Mouse (Mus musculus): ENCODE measurements around the gene Hpcal1.

Gene Hpcal1

DNA sequence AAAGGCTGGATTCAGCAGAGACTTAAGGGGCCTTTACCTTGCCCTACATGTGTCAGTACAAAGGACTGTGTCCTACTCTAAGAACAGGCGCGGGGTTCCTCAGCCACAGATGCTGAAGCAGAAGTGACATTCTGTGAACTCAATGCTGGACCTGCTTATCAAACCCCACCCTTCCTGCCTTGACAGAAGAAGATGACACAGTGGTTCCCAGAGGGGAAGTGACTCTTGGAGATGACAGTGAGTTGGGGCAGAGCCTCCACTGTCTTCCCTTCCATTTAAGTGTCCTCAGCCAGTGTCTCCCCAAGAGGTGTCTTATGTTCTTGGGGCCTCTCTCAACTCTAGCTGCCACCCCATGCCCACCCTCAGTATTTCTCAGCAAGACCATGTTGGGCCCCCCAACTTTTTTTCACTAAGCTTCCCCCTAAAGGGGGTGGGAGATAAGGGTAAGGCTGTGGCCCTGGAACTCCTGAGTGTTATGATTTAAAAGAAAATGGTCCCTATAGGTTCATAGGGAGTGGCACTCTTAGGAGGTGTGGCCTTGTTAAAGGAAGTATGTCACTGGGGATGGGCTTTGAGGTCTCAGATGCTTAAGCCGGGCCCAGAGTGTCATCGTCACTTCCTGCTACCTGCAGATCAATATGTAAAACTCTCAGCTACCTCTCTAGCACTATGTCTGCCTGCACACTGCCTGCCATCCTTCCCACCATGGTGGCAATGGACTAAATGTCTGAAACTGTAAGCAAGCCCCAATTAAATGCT, 25.2 kb downstream of the Hpcal1 start:
- DNase-seq (ENCODE audit: low spot score), result no peak

DNA sequence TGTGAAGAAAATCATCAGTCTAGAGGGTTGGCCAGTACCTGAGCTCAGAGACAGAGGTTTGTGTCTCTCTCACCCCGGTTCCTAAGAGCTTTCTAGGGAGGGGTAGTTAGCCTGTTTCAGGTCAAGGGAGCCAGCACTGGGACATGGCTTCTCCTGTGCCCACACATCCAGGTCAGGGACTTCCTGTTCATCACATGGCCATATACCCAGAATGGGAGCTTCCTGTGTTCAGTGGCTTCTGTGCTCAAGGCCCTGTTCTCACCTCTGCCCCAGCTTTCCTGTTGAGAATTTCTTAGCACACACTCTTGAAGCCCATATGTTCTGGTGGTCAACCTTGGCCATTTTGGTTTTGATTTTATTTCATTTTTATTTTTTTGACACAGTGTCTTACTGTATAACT, 26.6 kb downstream of the Hpcal1 start:
- no peak for DNase-seq (ENCODE audit: low spot score)

DNA sequence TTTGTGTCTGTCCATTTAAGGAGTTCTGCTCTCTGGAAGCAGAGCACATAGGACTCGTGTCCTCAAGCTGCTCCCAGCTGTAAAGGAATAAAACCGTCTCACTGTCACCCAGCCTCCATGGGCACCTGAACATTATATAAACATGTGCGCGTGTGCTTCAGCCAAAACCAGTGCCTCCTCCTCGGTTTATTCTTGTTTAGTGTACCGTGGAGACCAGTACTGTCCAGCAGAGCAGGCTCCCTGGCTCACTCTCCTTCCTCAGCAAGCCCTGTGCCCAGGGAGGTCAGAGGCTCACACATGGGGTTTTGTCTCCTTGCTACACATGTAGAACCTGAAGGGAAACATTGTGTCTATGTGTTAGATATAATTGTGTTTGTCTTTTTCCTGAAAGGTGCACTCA, 27.5 kb downstream of the Hpcal1 start:
- no peak for DNase-seq (ENCODE audit: low spot score)

DNA sequence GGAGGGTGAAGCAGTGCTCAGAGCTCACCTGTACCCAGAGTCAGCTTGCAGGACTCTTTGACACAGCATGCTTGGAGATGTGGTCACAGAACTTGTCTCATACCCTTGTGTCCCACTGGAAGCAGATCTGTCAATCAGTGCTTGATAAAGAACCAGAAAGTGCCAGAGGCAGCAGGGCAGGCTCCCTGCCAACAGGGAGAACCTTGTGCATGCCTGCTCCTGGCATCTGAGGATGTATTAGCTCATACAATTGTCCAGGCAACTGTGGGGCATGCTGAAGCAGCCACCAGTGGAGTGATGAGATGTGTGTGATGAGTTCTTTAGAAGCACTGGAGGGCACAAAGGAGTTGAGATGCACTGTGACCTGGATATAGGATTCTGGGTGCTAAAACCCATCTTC, 30.4 kb downstream of the Hpcal1 start:
- no peak for DNase-seq (ENCODE audit: low spot score)

DNA sequence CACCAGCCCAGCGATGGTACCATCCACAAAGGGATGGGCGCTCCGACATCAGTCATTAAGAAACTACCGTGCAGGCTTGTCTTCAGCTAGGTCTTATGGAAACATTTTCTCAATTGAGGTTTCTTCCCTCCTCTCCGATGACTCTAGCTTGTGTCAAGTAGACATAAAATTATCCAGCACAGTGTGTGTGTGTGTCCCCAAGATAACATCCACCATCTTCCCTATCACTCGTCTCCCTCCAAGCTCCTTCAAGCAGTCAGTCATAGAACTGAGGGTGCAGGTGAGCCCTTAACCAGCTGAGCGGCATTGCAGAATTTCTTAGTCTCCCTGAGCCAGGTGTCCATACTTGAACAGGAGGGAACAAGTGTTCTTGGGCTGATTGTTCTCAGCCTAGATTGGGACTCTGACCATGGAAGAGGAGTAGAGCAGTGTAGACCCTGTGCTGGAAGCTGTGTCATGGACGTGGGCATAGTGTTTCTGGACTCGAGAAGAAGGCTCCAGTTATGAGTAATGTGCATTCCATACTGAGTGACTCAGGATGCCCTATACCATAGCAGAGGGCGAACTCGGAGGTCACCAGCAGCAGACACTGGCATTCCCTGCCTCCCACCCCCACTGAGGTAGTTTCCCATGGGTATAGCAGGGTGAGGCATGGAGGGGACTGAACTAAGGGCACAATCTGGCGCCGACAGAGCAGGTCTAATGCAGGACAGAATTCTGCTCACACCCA, 32.0 kb downstream of the Hpcal1 start:
- no peak for DNase-seq (ENCODE audit: low spot score)

DNA sequence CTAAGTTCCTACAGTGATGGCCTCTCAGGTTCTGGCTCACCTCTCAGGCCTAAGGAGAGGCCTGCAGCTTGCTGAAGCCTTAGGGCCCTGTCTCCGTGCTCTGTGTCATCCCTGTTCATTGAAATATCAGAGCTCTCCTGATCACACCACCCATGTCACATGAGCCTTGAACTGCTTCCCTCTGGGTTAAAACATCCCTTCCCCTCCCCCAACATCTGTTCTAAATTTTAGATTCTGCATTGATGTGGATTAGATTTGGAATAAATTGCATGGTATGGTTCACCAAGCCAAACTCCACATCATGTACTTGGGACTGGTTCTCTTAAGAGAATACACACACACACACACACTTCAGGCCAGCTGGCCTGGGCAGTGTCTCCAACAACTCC, 32.5 kb downstream of the Hpcal1 start:
- no peak for DNase-seq (ENCODE audit: low spot score)

DNA sequence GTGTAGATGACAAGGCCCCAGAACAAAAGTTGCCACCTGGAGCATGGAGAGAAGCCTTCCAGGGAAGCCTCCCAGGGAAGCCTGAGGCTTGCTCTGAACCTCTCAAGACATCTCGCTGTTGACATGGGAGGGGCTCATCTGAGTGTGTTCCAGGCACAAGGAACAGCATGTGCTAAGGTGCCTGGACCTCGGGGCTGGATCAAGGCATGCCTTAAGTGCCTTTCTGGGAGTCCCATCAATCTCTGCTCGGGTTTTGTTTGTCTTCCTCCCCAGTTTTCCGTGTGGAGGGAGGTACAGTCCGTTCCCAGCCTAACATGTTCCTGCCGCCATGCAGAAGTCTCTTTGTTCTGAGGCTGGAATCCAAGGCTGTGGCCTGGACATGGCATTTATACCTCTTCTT, 33.3 kb downstream of the Hpcal1 start:
- DNase-seq (ENCODE audit: low spot score), result no peak

DNA sequence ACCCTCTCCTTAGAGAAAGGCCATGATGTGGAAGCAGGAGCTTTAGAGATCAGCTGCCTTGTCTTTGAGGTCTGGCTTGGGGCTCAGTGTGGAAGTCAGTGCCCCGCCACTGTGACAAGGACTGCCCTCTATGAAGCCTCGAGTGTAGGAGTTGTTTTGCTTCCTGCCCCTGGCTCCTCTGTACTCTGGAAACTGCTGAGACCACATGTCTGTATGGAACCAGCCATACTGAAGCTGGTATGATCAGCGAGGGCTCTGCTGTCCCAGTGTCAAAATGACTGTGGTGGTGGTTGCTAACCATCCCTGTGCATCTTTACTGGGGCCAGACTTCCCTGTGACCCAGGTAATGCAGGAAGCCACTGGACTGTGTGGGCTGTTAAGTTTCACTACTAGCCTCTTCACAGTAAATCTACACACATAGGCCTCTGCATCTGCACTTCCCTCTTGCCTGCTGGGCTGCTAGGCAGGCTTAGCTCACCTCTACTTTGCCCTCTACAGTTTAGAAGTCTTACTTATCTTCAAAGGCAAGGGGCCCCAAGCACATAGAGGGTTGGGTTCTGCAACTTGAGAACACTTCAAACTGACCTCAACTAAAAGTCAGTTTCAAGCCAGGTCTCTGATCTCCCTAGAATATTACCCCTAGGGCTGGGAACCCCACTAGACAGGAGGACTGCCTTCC, 33.9 kb downstream of the Hpcal1 start:
- DNase-seq (ENCODE audit: low spot score), result no peak

DNA sequence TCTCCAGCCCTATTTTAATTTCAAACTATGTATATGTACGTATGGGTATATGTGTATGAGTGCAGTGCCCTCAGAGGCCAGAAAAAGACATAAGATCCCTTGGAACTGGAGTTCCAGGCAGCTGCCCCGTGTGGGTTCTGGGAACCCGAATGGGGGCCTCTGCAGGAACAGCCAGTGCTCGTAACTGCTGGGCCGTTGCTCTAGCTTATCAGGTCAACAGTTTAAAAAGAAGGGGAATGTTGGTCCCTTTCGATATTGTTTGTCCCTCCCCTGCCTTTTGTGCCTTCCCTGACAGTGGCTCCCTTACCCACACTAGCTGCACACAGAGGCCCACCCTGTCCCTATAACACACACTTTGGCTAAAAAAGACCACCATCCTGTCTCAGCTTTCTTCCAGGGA, 34.9 kb downstream of the Hpcal1 start:
- no peak for DNase-seq (ENCODE audit: low spot score)

DNA sequence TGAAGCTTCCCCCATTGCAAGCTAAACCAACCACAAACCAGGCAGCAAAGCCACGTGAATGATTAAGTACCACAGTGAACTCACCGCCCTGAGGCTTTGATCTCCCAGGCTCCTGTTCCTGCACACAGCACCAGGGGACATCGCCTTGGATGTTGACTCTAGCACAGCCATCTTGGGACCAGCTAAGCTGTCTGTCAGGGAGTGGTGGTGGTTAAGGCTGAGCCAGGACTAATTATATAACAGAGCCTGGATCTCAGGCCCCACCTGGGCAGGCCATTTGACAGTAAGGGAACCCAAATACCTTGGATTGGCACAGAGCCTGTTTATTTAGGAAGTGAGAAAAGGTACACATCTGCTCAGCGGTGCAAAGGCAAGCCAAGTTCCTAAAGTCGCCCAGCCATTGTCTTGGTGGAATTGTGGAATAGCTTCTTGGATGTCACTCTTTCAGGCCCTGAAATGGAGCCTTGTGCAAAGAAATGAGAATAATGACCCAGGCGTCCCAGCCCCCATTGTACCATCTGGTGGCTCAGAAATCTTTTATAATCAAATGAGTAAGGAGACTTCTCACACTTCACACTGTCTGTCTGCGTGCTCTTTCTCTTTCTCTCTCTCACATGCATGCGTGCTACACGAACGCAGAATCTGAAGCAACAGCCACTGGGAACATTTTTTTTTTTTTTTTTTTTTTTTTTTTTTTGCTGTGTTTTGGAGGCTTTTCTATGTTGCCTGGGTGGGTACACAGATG, 36.1 kb downstream of the Hpcal1 start:
- no peak for DNase-seq (ENCODE audit: low spot score)

DNA sequence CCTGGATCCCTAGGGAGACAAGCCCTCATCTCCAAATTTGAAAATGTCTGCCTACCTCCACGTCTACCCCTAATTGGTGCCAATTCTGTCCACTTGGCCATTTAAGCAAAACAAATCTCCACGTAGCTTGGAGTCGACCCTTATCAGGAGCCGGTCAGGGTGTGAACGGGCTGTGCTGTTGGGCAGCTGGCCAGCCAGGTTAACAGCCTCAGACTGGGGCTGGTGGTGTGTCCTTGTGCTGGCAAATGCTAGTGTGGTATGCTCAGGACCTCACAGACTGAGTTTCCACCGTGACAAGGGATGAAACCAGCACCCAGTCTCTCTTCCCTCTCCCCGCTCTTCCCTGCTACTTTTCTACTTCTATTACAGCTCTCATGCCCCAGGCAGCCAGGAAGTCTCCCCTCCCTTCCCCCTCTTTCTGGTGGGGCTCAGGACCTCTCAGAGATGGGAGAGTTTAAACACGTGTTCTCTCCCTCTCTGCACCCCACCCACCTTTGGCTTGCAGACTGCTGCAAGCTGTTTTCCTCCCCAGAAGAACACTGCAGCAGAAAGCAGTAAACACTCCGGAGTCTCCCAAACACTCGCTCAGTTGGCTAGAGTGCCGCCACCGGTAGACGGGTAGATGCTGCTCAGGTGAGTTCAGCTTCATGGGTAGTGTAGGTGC, 37.2 kb downstream of the Hpcal1 start:
- DNase-seq (ENCODE audit: low spot score), result no peak

DNA sequence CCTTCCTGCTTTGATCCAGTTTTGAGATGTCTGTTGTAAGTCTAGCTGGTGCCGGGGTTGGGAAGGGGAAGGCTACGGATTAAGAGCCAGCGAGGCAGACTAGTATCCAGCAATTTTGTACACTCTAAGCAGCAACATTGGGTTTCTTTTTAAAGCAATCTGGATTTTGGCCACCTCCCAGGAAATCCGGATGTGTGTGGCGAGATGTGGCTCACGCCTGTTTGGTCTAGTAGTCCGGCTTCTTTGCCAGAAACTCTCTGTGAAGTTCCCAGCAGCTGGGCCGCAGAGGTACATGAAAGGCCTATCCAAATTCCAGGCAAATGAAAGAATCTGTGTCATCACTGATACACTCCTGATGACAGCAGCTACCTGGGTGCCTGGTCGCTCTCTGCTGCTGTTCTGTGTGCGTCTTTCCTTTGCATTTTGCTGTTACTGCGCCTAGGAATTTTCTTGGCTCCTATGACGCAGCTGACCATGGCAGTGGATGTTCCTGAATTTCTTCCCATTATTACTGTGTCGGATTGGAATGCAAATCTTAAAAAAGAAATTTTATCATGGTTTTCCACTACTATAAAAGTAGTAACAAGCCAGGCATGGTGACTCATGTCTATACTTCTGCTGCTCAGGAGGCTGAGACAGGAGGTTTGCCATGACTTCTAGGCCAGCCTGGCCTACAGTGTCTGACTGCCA, 38.7 kb downstream of the Hpcal1 start:
- no peak for DNase-seq (ENCODE audit: low spot score)

DNA sequence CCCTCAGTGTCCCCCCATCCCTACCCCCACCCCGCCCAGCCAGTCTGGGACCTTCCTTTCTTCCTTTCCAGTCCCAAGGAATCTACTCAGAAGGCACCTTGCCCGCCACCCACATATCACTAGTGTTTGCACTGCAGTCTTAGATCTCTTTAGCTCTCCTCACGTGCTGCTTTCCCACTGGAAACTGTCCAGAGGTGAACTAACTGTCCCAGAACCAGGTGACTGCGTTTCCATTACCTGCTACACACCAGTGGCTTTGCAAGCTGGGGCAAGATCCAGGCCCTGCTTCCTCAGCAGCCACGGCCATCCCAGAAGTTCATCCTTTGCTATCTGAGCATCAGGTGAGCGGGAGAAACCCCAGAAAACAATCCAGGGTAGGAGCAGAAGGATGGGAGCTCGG, 41.4 kb downstream of the Hpcal1 start:
- no peak for DNase-seq (ENCODE audit: low spot score)

DNA sequence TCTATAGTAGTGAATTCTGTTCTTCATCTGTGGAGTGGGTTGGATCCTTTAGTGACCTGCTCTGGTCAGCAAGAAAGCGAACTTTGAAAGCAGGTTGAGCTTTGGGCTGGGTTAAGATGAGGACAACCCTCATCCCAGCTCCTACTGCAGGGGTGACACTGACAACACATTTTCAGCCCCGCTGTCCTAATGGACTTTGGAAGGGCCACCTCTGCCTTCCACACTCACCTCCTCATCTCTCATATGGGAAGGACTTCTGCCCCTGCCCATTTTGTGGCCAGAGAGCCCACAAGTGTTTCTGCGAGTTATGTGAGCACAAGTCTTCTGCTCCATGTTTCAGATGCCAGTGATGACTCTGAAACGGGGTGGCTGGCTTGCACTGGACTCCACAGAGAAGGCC, 41.9 kb downstream of the Hpcal1 start:
- no peak for DNase-seq (ENCODE audit: low spot score)

DNA sequence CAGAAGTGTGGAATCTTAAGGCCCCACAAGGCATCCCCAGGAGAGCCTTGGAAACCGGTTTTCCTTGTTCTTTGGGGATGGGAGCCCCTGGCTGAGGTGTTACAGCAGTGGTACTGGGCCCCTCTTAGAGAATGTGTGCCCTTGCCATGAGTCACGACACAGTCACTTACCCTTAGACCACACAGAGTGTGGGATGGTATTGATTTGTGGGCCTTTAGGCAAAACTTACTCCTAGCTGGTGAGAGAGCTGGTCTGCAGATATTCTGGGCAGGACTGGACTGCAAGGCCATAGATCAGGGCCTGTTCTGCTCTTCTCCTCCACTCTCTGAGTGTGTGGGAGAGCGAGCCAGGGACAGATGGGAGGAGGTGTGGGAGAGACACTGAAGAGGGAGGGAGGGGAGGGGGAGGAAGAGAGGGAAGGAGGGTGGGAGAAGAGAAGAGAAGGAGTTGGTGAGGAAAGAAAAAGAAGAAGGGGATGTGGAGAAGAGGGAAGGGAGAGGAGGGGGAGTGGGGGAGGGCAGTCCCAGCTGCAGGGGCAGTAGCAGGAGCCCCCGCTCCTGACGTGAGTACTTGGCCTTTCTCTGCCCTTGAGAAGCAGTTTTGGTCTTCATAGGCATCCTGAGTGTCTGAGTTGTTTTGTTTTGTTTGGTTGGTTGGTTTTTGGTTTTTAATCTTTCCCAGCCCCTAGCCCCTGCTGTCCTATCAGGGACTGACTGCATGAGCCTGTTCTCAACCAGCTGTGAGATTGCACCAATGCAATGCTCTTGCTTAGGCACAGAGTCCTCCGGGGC, 42.7 kb downstream of the Hpcal1 start:
- no peak for DNase-seq (ENCODE audit: low spot score)

DNA sequence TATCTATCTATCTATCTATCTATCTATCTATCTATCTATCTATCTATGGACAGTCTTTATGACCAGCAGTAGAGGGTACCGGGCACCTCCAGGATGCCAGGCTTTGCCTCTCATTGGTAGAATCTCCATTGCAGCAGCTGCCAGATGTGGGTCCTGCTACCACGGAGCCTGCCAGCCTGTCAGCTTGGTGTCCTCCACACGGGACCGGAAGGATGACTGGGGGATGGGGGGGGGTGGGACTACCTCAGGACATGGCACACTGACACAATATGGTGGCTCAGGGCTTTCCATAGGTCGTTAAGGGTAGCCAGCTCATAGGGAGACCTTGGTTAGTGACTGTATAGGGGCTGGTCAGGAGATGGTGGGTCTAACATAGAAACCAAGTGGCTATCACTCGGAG, 45.7 kb downstream of the Hpcal1 start:
- DNase-seq (ENCODE audit: low spot score), result no peak

DNA sequence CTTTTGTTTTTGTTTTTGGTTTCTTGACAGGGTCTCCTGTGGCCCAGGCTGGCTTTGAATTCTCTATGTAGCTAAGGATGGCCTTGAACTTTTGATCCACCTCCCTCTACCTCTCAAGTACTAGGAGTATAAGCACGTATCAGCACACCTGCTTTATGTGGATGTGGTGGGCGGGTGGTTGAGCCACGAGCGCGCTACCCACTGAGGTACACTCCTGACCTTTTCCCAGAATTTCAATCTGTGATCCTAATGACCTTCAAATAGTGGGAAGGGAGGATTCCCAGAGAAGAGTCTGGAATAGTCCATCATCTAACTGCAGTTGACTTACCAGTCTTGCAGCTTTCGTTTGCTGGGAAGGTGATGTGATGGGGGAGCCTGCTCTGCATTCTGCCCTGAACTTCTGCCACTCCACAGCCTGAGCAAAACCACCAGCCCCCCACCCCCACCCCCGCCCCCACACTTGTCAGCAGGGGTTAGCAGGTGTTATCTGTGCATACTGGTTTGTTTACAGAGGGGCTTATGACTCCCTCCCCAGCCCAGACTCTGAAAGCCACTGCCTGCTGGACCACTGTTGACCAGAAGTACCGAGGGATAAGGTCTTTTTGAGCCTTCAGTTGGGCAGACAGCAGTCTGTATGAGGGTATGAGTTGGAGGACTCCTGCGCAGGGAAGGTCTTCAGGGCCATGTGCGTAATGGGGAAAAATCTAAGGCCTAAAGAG, 46.4 kb downstream of the Hpcal1 start:
- no peak for DNase-seq (ENCODE audit: low spot score)

DNA sequence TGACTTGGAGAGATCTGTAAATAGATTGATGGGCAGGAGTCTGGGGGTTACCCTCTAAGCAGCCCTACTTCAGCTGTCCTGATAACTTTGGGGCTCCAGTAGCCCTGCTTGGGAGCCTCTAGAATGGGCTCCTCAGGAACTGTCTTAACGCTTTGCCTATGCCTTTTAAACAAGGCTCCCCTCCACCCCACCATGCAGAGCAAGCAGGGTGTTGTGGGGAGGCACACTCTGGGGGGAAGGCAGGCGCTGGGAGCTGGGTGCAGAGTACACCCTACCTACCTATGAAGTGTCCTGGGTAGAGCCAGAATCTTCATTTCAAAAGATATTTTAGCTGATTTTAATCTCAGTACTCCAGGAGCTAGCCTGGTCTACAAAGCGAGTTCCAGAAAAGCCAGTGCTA, 47.2 kb downstream of the Hpcal1 start:
- no peak for DNase-seq (ENCODE audit: low spot score)

DNA sequence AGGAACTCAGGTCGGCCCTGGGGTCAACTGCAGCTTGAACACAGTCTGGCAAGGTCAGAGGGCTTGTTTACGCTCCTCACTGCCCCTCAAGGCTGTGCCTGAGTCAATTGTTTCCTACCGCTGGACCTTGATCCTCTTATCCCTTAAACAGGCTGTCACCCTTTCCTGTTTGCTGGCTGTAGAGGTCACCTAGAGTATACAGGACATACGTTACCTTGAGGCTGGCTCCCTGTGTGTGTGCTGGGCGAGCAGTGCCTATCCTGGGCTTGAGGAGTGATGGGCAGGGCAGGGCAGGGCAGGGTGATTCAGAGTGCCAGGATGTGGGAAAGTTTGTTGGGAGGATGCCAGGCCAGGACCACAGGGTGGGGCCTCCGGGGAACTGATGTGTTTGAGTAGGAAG, 47.8 kb downstream of the Hpcal1 start:
- no peak for DNase-seq (ENCODE audit: low spot score)

DNA sequence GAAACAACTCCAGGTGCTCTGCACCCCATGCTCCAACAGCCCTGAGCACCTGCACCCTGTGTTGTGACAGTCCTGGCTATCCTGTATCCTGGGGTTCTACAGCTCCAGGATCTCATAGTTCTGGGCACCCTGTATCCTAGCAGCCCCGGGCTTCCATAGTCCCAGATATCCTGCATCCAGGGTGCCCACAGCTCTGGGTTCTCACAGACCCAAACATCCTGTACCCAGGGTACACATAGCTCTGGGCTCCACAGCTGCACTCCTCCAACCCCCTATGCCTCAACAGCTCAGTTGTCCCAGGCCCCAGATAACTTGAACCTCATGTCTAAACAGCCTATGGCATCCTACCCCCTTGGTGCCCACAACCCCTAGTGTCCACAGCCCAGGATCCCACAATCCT, 49.6 kb downstream of the Hpcal1 start:
- no peak for DNase-seq (ENCODE audit: low spot score)
